Mouse (Mus musculus): Measurements from ENCODE around the gene Mef2a.
A peak's percentile ranks its signal among the peaks of the same experiment; 100 is the strongest.

Mef2a gene

GRCm38 (mm10) chr7:67372729-67373583 is at the start of gene Mef2a:
Gene Mef2a (minus strand): TSS chr7:67372858.
- peak; percentile 98 for DNase-seq

GRCm38 (mm10) chr7:67421476-67422186 is 49.0 kb upstream of the Mef2a start:
- peak in 1 of 2 experiments; percentile 17 for DNase-seq

GRCm38 (mm10) chr7:67421088-67421475 is 48.4 kb upstream of the Mef2a start:
- DNase-seq, result no peak

- no peak for DNase-seq
These were observed 47.1 kb upstream of the Mef2a start for GRCm38 (mm10) chr7:67419591-67420314.

GRCm38 (mm10) chr7:67418122-67418521 is 45.5 kb upstream of the Mef2a start:
- DNase-seq, result no peak

GRCm38 (mm10) chr7:67414766-67415165 is 42.1 kb upstream of the Mef2a start:
- no peak for DNase-seq

GRCm38 (mm10) chr7:67412686-67413085 is 40.0 kb upstream of the Mef2a start:
- DNase-seq, result no peak

- DNase-seq, result no peak
These were observed 34.4 kb upstream of the Mef2a start for GRCm38 (mm10) chr7:67407019-67407418.

GRCm38 (mm10) chr7:67404176-67404575 is 31.5 kb upstream of the Mef2a start:
- no peak for DNase-seq

- DNase-seq, result no peak
These were observed 29.7 kb upstream of the Mef2a start for GRCm38 (mm10) chr7:67402353-67402752.

- no peak for DNase-seq
These were observed 28.7 kb upstream of the Mef2a start for GRCm38 (mm10) chr7:67401379-67401778.

- DNase-seq, result no peak
These were observed 18.1 kb upstream of the Mef2a start for GRCm38 (mm10) chr7:67390760-67391159.

GRCm38 (mm10) chr7:67390095-67390494 is 17.4 kb upstream of the Mef2a start:
- DNase-seq, result no peak

GRCm38 (mm10) chr7:67384942-67385872 is 12.5 kb upstream of the Mef2a start:
- DNase-seq, result no peak

- DNase-seq, result no peak
These were observed 7.8 kb upstream of the Mef2a start for GRCm38 (mm10) chr7:67380174-67381129.

GRCm38 (mm10) chr7:67376796-67377195 is 4.1 kb upstream of the Mef2a start:
- DNase-seq, result no peak

GRCm38 (mm10) chr7:67373975-67374374 is 1.3 kb upstream of the Mef2a start:
- no peak for DNase-seq

- DNase-seq, result no peak
These were observed 914 bp upstream of the Mef2a start for GRCm38 (mm10) chr7:67373584-67373960.

GRCm38 (mm10) chr7:67371891-67372672 is 576 bp downstream of the Mef2a start:
- DNase-seq, result peak; percentile 28 to 41

GRCm38 (mm10) chr7:67371351-67371890 is 1.2 kb downstream of the Mef2a start:
- no peak for DNase-seq
